Mouse (Mus musculus) CH12F3 (cell line): ENCODE results near the gene Loxl4.

Experiments used
- in situ Hi-C: fragments of 300-500 bp; cut with MboI; formaldehyde crosslinking; loops from 2 replicates; pipeline ENCODE4 v1.14.3; 2020; ENCODE audit warnings: low sequenced_read_pairs

The Loxl4 gene

GRCm38 (mm10) chr19:42611746-42612145, 867 bp downstream of the Loxl4 start:
- in situ Hi-C loops, result no loop called here

GRCm38 (mm10) chr19:42609716-42610115, 2.9 kb downstream of the Loxl4 start:
- in situ Hi-C loops, result no loop called here

GRCm38 (mm10) chr19:42608082-42608481, 4.5 kb downstream of the Loxl4 start:
- in situ Hi-C loops, result no loop called here

- in situ Hi-C loops, result no loop called here
These were observed 10.0 kb downstream of the Loxl4 start for GRCm38 (mm10) chr19:42602576-42602975.

DNA sequence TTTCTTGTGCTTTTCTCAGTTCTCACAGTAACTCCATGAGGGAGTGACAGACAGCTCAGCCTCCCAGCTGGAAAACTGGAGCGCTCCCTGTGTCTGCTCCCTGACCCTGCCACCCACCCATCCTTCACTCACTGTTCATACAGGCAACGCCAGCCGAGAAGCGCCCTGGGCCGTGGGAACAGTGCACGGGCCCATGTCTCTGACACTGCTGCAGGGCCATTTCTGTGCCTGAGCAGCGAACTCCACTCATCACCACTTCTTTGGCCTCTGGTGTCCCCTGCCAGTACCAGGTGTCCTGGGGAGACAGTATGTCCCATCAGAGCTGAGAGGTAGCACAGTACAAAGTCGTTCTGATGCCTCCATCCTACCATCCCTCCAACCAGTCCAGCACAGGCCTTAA, 10.6 kb downstream of the Loxl4 start:
- in situ Hi-C loops, result no loop called here

DNA sequence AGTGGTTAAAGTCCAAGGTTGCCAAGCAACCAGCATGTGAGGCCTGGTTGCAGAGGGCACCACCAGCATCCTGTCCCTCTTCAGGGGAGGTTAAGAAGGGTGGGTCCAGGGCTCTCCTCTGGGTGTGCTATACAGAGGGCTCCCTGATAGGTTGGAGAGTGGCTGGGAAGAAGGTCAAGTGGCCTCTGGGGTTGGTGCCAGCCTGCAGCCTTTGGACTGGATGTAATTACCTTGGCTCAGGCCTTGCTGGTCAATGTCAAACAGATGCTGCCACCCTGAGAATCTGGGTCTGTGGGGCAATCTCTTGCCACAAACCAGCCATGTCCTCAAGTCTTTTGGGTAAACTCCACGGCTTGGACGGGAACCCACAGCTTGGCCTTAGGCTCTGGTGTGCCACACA, 11.2 kb downstream of the Loxl4 start:
- in situ Hi-C loops, result no loop called here

GRCm38 (mm10) chr19:42600591-42600990, 12.0 kb downstream of the Loxl4 start:
- in situ Hi-C loops, result no loop called here

- in situ Hi-C loops, result no loop called here
These were observed 12.7 kb downstream of the Loxl4 start for GRCm38 (mm10) chr19:42599891-42600290.

DNA sequence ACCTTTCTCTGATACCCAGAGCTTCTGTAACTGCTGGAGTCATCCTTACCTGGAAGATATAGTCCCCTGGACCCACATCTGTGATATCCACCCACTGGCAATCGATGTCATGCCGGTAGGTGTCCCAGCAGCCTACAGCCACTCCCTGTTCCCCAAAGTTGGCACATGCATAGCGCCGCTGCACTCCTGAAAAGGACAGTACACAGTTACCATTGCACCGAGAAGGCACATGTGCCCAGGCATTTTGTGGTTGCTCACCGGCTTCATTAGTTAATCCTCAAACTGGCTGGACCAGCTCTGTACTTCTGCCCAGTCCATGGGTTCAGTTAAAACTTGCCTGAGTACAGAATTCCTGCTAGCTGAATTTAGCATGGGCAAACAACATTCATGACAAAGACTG, 14.7 kb downstream of the Loxl4 start:
- in situ Hi-C loops, result no loop called here

- in situ Hi-C loops, result no loop called here
These were observed 15.3 kb downstream of the Loxl4 start for GRCm38 (mm10) chr19:42597286-42597685.

- in situ Hi-C loops, result no loop called here
These were observed 17.5 kb downstream of the Loxl4 start for GRCm38 (mm10) chr19:42595066-42595465.

DNA sequence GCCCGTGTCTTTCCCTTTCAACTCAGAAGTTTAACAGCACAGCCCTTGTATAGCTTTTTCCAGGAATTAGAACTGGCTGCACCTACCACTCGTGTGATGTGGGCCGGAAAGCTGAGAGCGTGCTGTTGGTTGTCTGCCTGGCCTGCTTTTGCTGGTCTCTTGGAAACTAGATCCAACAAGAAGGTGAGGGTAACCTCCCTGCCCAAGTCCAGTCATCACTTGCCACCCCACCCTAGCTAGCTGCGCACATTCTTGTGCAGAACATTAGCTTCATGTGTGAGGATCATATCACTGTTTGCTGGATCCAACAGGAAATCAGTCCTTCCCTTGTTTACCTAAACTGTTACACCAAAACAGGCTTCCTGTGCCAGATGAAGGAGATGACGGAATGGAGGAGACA, 19.2 kb downstream of the Loxl4 start:
- in situ Hi-C loops, result no loop called here

GRCm38 (mm10) chr19:42591534-42591933, 21.1 kb downstream of the Loxl4 start:
- in situ Hi-C loops, result no loop called here

DNA sequence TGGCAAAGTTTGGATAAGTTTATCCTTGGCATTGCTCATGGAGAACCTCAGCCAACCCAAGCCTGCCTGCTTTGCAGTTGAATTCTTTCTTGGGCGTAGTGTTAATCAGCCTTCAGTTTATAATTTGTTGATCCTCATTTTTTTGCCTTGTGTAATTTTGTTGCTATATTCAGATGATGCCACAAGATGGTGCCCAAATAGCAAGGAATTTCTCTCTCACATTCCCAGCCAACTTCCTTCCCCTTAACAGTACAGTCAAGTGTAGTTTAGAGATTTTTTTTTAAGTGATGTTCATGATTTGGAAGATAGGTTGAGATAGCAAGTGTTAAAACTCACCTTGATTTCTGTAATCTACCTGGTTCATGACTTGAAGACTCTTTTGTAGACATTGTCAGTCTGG, 23.4 kb downstream of the Loxl4 start:
- in situ Hi-C loops, result no loop called here

DNA sequence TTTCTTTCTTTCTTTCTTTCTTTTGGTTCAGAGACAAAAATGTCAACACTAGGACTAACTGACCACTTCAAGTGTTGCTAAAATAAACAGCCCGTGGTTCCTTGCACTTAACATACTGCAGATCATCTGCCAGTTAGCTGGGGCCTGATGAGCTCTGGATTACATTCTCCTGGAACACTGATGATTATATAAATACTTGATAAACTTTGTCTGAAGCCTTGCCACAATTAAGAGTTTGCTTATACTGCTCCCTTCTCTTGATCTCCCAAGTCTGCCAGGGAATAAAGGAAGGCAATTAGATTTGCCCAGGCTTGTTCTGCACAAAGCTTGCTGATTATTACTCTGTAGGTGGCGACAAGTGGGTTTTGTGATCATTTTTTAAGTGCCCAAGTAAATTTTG, 24.9 kb downstream of the Loxl4 start:
- in situ Hi-C loops, result no loop called here

GRCm38 (mm10) chr19:42584188-42584587, 28.4 kb downstream of the Loxl4 start:
- in situ Hi-C loops, result no loop called here

- in situ Hi-C loops, result no loop called here
These were observed 28.9 kb downstream of the Loxl4 start for GRCm38 (mm10) chr19:42583677-42584076.

GRCm38 (mm10) chr19:42582811-42583370, 29.7 kb downstream of the Loxl4 start:
- in situ Hi-C loops, result no loop called here

GRCm38 (mm10) chr19:42580701-42581100, 31.9 kb downstream of the Loxl4 start:
- in situ Hi-C loops, result no loop called here

GRCm38 (mm10) chr19:42578631-42579030, 34.0 kb downstream of the Loxl4 start:
- in situ Hi-C loops, result no loop called here

GRCm38 (mm10) chr19:42576856-42577255, 35.8 kb downstream of the Loxl4 start:
- in situ Hi-C loops, result no loop called here

DNA sequence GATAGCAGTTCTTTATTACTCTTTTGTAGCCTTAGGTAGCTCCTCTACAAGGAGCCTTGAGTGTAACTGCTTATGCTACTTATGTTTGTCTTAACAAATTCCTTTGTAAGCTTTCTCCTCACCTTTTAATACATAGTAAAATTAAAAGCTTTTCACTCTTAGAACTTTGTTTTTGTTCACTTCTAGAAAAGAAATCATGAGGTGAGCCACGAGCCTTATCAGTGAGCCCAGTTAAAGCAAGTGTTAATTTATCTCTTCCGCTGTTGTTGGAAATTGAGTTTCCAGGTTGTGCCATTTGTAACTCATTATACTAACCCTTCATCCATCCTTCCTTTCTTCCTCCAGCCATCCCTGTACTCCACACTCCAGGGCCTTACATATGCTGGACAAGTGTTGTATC, 37.3 kb downstream of the Loxl4 start:
- in situ Hi-C loops, result no loop called here

DNA sequence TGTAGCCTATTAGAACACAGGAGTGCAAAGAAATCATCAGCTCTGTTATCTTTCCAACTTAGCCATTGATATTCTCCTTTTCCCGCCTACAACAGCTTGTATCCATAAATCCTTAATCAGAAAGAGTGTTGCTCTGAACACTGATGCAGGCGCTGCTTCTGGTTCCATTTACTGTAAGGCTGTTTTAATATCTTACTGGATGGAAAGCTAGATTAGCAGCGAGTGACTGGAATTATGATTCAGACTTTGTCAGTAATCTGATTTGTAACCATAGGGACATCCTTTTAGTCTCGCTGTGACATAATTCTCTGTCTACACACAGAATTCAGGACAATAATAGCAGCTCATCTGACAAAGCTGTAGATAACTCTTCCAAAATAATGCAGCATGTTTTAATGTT, 41.3 kb downstream of the Loxl4 start:
- in situ Hi-C loops, result no loop called here
